Mouse (Mus musculus) gastrocnemius, adult 18-20 months (tissue): ENCODE measurements around the gene Fam71f2. TPM values are rescaled to one million over a fixed set of nuclear protein-coding genes. Genes with fewer than 3 reads are reported as not detected.
A peak's percentile ranks its signal among the peaks of the same experiment; 100 is the strongest.

Source experiments
- DNase-seq: peaks from one replicate; pipeline ENCODE4 v3.0.0; 2021; ENCODE audit warnings: low spot score
- total RNA-seq, 2 experiments: library from RNA; stranded (reverse); gene quantifications; 2 replicates each; pipeline ENCODE4 v1.2.3; 2021

The Fam71f2 gene
- total RNA-seq, 2 experiments from 2014 or later: not detected

DNA sequence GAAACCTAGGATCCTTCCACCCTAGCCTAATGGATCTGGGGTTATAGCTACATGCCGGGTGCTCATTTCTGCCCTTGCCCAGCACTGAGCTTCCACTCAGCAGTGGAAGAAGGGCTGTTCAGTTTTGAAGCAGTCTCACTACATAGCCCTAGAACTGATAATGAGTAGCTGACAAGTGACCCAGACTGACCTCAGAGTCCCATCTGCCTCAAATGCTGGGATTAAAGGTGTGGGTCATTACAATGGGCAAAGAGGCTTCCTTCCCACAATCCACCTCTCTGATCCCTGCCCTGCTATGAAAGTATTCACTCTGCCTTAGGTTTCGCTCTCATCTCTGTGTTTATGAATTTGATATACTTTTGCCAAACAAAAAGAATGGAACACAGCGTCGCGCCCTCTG is 2.6 kb upstream of the Fam71f2 start:
- no peak for DNase-seq

DNA sequence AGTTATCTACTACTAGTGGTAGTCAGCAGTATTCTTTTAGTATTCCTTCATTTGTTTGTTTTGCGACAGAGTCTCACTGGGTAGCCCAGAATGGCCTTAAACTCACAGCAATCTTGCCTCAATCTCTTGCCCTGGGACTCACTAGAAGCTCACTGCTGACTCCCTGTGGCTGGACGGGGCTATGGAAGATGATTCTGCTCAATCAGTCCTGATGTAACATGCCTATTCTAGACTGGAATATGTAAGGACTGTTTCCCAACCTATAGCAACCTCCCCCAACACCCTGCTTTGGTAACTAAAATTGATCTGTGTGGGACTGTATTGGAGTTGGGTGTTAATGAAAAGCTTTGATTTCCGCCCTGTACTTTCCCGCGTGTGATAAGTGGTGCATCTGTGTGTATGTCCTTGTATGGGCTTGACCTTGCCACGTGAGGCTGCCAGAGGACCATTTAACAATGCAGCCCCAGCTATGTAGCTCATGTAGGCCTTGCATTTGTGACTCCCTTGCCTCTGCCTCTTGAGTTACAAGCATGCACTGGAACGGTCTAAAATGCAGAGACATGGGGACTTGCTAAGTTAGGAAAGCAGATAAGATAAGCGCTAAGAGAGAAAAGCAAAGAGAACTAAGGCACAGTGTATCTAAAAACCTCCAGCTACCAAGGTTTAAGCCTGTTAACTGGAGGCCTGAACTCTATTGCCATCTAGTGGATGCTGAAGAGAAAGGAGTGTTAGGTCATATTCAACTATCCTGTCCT is 703 bp upstream of the Fam71f2 start:
- DNase-seq: peak; percentile 59

DNA sequence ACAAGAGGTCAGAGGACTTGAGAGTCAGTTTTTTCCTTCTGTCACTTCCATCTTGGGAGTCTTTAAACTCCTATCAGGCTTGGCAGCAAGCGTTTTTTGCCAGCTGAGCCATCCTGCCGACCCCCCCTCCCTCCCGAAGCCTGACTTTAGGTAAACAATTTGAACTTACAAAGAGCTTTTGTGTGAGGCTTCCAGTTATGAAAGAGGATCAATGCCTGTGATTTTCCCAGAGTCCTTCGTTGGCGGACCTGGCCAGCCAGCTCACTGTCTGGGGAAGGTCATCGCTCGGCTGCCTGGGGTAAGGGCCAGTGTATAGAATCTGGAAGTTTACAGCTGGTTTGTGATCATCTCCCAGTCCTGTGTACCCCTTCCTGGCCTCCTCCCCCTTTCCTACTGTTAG is 1.3 kb downstream of the Fam71f2 start:
- no peak for DNase-seq

DNA sequence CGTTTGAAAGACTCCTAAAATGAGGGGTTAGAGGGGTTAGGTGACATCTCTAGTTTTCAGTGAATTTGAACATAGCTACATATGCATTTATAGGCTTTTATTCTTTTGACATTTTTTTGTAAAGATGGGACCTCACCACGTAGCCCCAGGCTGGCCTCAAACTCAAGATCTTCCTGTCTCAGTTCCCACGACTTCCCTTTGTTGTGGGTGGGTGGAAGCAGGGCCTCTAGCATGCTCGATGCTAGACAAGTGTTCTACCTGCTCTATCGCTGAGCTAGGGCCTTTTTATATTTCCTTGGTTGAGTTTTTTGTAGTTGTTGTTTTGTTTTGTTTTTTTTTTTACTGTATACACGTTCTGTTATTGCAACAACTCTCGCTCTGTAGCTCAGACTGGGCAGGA is 7.5 kb downstream of the Fam71f2 start:
- no peak for DNase-seq

DNA sequence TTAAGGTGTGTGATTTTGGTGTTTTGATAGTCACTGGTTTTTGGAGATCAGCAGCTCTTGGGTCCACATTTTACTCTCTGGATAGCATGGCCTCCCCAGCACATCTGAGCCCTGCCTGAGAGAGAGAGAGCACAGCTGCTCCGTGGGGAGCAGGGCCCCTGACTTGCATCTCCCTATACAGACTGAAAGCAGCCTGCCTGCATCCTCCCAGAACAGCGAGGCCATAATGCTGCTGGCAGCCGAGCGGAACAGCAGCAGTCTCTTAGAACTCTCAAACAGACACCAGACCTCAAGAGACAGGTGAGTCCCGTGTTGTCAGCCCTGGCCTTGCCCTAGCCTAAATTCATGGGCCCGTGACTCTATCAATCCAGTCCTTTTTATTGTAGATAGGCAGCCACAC is 8.1 kb downstream of the Fam71f2 start:
- DNase-seq: no peak

DNA sequence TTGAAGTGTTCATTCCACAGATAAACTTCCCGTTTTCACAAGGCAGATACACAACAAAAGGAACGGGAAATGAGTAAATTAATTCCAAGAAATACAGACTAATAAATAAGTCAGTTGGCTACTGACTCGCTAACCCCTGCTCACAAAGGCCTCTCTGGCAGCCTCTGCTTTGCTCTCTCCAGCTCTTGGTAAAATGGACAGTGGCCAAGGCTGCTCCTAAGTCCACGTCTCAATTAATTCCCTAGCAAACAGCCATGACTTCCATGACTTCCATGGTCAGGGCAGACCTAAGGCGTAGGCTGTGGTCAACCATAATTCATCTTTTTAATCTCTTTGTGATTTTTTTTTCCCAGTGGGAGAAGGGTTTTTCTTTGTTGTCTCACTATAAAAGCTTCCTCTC is 8.6 kb downstream of the Fam71f2 start:
- peak; percentile 8 for DNase-seq

DNA sequence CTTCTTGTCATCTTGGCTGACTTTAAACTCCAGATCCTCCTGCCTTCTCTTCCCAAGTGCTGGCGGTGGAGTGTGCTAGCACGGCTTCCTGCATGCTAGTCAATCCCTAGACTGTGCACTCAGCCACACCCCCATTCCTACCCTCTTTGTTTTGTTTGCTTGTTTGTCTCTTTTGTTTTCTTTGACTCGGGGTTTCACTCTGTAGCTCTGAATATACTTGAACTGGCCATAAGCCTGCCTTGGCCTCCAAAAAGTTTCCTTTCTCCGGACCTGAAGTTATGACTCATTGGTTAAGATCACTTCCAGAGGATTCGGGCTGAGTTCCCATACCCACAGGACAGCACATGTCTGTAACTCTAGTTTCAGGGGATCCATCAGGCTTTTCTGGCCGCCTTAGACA is 9.3 kb downstream of the Fam71f2 start:
- DNase-seq: no peak

DNA sequence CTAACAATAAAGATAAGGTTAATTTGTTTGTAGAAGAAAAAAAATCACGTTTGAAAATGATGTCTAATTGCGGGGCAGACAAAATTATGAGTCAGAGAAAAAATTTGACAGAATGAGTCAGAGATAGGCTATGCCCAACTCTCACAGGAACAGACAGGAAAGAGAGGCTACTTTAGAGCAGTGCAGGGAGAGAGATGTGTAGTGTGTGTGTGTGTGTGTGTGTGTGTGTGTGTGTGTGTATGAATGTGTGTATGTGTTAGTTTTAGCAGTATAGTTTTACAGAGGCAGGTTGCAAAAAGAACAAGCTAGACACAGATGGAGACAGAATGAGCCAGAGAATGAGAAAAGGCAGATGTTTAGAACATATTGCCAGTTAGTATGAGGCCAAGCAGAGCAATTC is 19.7 kb downstream of the Fam71f2 start:
- DNase-seq: no peak

DNA sequence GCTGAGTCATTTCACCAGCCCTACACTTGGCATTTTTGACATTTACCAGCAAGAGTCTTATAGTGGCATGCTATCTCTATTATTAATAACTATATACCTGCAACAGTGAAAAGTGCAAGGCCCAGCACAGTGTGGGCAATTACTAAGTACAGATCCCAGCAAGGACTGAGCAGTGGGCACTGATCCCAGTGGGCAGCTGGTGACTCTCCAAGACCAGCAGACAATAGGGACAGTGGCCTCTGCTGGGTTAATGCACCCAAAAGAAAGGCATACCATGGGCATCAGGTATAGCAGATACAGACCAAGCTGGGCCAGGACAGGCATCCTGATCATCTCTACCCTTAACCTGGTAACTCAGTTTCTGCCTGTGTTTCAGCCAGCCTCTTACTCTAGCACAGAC is 23.9 kb downstream of the Fam71f2 start:
- DNase-seq: no peak

DNA sequence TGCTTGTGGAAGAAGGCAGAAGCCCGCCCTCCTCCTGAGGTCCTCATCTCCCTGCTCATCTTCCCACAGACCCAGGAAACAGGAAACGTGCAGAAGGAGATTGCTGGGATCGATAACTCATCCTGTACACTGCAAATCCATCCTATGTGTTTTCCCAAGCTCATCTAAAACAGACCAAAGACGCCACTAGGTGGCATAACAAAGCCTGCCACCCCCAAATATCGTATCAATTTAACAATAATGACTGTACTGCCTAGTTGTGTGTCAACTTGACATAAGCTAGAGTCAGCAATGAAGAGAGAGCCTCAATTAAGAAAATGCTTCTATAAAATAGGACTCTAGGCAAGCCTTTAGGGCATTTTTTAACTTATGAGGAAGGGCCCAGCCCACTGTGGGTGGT is 24.3 kb downstream of the Fam71f2 start:
- DNase-seq: no peak

DNA sequence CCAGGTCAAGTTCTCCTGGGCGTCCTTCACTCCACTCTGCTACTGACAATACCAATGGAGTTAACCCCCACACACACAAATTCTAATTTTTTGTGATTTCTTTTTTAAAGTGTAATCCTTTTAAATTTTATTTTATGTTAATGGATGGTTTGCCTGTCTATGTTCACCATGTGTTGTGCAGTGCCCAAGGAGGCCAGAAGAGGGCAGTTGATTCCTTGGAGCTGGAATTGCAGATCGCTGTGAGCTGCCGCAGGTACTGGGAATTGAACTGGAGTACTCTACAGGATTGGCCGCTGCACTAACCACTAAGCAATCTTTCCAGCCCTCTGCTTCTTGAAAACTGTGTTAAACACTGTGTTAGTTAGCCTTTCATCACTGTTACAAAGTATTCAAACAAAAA is 26.1 kb downstream of the Fam71f2 start:
- no peak for DNase-seq

DNA sequence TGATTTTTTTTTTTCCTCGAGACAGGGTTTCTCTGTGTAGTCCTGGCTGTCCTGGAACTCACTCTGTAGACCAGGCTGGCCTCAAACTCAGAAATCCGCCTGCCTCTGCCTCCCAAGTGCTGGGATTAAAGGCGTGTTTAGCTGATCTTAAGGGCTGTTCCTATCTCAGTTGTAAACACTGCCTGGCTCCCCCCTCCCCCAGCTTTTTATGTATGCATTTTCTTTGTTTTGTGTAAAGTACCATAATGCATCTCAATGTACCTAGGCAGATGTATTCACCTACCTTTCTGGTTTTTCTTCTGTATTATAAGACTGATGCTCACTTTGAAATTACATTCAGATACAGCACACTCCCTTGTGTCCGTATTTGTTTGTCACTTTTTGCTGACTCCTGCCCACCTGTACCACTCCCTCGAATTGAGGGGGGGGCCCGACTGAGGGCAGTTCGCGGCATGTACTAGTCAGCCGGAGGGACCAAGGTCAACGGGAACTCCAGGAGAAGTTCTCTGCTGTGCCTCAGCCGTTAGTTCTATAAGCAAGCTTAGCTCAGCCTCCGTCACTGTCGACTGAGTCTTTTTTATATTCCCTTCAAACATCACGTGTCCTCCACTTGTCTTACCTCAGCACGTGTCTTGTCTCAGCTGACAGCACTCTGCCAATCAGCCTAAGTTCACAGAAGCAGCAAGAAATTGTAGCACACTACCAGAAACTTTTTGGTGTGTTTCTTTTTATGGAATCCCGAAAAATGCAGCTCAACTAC is 29.6 kb downstream of the Fam71f2 start:
- no peak for DNase-seq

DNA sequence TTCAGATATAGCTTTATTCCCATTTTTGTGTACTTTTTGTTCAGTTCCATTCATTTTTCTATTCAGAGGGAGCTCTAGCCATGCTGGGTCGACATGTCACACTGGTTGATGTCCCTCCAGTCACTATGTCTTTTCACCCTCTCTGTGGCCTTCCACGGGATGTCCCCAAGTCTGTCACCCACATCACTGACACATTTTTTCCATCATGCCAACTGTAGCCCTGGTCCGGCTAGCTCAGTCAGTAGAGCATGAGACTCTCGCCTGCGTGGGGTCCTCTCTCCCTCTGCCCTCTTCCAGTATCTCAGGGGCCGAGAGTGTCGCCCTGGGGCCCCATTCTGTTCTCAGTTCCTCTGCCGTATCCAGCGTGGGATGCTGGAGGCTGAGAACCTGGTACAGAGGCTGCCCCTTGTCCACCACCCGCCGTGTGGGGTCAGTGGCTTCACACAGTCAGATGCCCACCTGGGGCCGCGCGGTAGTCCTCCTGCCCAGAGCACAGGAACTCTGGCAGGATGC is 34.4 kb downstream of the Fam71f2 start:
- no peak for DNase-seq

DNA sequence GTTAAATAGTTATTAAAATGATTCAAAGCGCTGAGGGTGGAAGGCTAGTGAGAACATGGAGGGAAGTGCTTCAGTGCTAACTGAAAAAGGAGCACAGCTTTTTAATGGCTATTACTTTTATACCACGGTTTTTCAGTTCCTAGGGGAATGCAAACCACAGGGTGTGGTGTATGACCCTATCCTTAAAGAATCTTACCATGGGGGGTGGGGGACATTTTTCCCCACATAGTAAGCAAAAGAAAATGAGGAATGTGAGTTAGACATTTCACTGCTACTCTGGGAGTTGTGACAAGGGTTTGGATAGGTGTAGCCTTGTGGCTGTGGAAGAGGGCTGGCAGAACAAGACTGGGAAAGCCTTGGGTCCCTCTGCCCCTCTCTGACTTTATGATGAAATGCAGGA is 37.9 kb downstream of the Fam71f2 start:
- DNase-seq: no peak

DNA sequence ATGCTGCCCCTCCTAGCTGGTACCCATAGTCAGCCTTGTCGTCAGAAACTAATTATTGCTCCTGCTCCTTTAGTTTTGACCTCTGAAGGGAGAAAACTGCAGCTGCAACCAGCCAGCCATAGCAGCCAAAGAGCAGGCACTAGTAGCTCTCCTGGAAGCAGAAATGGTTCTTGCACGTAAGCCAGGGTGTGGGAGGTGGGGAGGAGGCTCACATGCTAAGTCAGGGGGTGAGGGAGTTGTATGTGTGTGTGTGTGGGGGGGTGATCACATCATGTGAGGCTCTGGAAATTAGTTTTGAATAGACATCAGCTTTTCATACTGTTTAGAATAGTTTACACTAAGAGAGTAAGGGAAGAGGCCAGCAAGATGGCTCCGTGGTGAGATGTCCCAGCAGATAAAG is 38.5 kb downstream of the Fam71f2 start:
- no peak for DNase-seq

DNA sequence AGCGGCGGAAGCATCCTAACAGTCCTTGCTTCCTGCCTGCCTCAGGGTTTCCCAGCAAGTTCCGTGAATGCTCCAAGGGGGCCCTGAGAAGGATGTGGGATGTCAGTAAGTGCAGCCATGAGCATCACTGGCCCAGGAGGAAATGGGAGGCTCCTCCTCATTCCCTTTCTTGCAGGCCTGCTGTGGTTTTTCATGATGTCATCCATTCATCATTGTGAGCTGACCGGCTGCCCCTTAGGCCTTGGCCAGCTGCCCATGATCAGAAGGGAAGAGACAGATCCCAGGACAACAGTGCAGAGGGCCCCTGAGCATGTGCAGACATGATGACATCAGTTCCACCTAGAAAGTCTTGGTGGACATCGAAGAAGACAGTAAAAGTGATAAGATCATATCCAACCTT is 39.5 kb downstream of the Fam71f2 start, which contains the start of gene Fam71f1:
TSS of gene Fam71f1 (plus strand) at position 262 of the 400 bp plus-strand sequence.
- DNase-seq: peak; percentile 3

DNA sequence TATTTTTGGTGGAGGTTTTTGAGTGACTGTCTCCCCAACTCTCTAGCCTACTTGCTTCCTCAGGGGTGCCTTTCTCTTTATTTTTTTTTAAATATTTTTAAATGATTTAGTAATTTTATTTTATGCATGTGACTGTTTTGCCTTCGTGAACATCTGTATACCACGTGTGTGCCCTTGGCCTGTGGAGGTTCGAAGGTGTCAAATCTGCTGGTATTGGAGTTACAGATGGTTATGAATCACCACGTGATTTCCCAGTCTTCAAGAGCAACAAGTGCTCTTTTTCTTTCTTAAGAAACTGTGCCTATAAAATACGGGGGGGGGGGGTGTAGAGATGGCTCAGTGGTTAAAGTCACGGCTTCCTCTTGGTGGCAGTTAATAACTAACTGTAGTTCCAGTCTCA is 42.2 kb downstream of the Fam71f2 start:
- DNase-seq: no peak

DNA sequence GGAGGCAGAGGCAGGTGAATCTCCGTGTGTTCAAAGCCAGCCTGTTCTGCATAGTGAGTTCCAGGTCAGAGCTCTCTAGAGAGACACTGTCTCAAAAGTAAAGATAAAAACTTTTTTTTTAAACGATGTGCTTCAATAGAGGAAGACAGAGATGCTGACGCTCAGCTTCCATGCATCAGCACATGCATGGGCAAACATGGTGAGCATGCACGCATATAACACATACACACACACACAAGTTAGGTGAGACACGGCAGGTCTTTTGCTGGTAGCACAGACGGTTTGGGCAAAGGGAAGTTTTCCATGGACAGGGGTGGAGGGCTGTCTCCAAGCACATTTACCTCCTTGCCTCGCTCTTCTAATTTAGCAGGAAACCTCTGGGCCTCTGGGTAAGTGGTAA is 42.8 kb downstream of the Fam71f2 start:
- DNase-seq: no peak

DNA sequence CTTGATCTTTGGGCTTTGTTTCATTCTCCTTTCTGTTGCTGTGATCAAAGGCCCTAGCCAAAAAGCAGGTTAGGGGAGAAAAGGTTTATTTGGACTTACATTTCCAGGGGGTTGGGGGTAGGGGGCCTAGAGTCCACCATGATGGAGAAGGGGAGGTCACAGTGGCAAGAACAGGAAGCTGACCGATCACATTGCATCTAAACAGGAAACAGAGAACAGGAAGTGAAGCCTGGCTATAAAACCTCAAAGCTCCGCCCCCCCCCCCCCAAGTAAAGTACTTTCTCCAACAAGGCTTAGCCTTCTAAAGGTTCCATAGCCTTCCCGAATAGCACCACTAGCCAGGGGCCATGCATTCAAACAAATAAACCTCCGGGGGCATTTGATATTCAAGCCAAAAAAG is 43.3 kb downstream of the Fam71f2 start:
- DNase-seq: no peak

DNA sequence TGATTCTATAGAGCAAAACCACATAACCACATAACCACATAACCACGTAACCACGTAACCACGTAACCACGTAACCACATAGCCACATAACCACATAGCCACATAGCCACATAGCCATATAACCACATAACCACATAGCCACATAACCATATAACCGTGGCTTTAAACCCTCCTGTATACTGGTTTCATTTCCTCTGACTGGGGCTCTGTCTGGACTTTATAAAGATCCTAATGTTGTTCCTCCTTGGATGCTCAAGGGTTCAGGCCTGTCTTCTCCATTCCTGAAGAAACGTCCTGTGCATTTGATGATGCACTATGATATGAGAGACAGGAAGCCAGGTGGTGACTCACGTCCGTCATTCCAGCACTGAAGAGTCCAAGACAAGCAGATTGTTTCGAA is 47.6 kb downstream of the Fam71f2 start:
- DNase-seq: no peak

DNA sequence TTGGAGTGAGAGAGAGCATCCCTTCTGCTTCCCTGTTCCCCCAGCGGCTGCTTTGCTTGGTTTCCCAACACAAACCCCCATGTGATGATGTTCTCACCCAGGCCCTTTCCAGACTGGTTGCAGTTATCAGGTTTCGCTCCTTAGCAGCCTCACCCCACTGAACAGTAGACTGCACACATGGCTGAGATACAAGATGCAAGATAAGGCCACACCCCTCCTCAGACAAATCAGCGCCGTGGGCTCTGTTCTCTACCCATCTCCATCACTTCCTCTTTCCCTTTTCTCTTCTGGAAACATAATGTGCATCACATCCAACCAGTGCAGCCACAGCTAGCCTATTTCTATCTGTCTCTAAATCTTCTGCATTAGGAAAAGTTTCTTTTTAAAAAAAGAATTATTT is 50.1 kb downstream of the Fam71f2 start:
- no peak for DNase-seq
